In genomic region chr15:4816752-4817493, GRCm38 (mm10) we compare ENCODE assay signal across 9 mouse cellular contexts.
DNase-seq lines count a peak whose midpoint lies in the region; ATAC-seq lines count a peak whose summit lies in the region.
"Had no signal": no experiment of that assay in that cellular context is flagged by ENCODE, and none has a peak within 500 bp of the region (broad histone marks: within the 10 kb centered on the region; RNA-seq: fewer than 3 reads in every experiment).

No protein-coding gene starts in this region.

- no peaks in the 10 kb centered on the region for H3K9me3 ChIP-seq in embryonic facial prominence, embryonic 13.5 days
- no peaks in the 10 kb centered on the region for H3K9me3 ChIP-seq in embryonic facial prominence, embryonic 10.5 days
- no peaks in the 10 kb centered on the region for H3K9me3 ChIP-seq in megakaryocyte, embryonic 14.5 days
- H3K9me3 ChIP-seq: hindbrain, embryonic 15.5 days had no signal

- ATAC-seq in embryonic facial prominence, embryonic 13.5 days (ENCODE audit: insufficient number of reproducible peaks, insufficient read depth, low FRiP score, low TSS enrichment, low read depth), result no peak

- H3K4me2 ChIP-seq in embryonic facial prominence, embryonic 13.5 days, result no peak overlapping the region; the same call in 1 of the 2 replicates
- H3K4me2 ChIP-seq: hindbrain, embryonic 15.5 days had no signal

- H3K4me1 ChIP-seq in embryonic facial prominence, embryonic 13.5 days, result no peaks in the 10 kb centered on the region
- H3K4me1 ChIP-seq in embryonic facial prominence, embryonic 10.5 days, result no peaks in the 10 kb centered on the region
- H3K4me1 ChIP-seq in megakaryocyte, embryonic 14.5 days, result peaks cover 7% of the 10 kb centered on the region
- H3K4me1 ChIP-seq: hindbrain, embryonic 15.5 days had no signal

- 82% methylated on average over 10 of the region's 10 CpGs for WGBS in embryonic facial prominence, embryonic 13.5 days
- WGBS in embryonic facial prominence, embryonic 10.5 days, result 92% methylated on average over 10 of the region's 10 CpGs

- no peak for DNase-seq in embryonic facial prominence, embryonic 10.5 days (ENCODE audit: low spot score)
- peak; percentile 9 for DNase-seq in testis, postnatal 14 days (ENCODE audit: low spot score)
- no peak for DNase-seq in testis, postnatal 10 days (ENCODE audit: low spot score)
- no peak for DNase-seq in cerebellum, adult 18-20 months
- no peak for DNase-seq in layer of hippocampus, adult 9-11 months
- DNase-seq in urinary bladder, postnatal 10 days (ENCODE audit: low spot score), result no peak

- H3K27ac ChIP-seq in embryonic facial prominence, embryonic 13.5 days, result 0 out of 2 replicates have a peak overlapping the region, but pooled peaks have one; percentile 28
- H3K27ac ChIP-seq in embryonic facial prominence, embryonic 10.5 days (replicated peaks), result no peak overlapping the region
- H3K27ac ChIP-seq: hindbrain, embryonic 15.5 days had no signal

- no peaks in the 10 kb centered on the region for H3K27me3 ChIP-seq in embryonic facial prominence, embryonic 13.5 days
- H3K27me3 ChIP-seq in embryonic facial prominence, embryonic 10.5 days (replicated peaks; ENCODE audit: low read depth, poor library complexity, severe bottlenecking), result no peaks in the 10 kb centered on the region
- H3K27me3 ChIP-seq in megakaryocyte, embryonic 14.5 days (replicated peaks), result no peaks in the 10 kb centered on the region
- H3K27me3 ChIP-seq: hindbrain, embryonic 15.5 days had no signal

- no peak overlapping the region for H3K4me3 ChIP-seq in embryonic facial prominence, embryonic 13.5 days
- H3K4me3 ChIP-seq in embryonic facial prominence, embryonic 10.5 days, result no peak overlapping the region
- H3K4me3 ChIP-seq in megakaryocyte, embryonic 14.5 days (replicated peaks), result peak overlapping the region; percentile 88
- H3K4me3 ChIP-seq: hindbrain, embryonic 15.5 days had no signal

- H3K36me3 ChIP-seq in embryonic facial prominence, embryonic 13.5 days, result no peaks in the 10 kb centered on the region
- no peaks in the 10 kb centered on the region for H3K36me3 ChIP-seq in embryonic facial prominence, embryonic 10.5 days (replicated peaks)
- no peaks in the 10 kb centered on the region for H3K36me3 ChIP-seq in megakaryocyte, embryonic 14.5 days (replicated peaks; ENCODE audit: low read length)
- H3K36me3 ChIP-seq: hindbrain, embryonic 15.5 days had no signal

- H3K9ac ChIP-seq in embryonic facial prominence, embryonic 13.5 days, result no peak overlapping the region
- H3K9ac ChIP-seq: hindbrain, embryonic 15.5 days had no signal
